Mouse (Mus musculus) liver, adult 2 months (tissue): ENCODE results near the gene 9330161L09Rik. TPM values are rescaled to one million over a fixed set of nuclear protein-coding genes. Genes with fewer than 3 reads are reported as not detected.

Experiments
- DNase-seq: peaks from one replicate; pipeline ENCODE4 v3.0.0-alpha.2; 2011; ENCODE audit warnings: low read depth, low spot score; ENCODE audit errors: extremely low read depth
- H3K27ac ChIP-seq: fragments of 200-500 bp; replicated peaks from 2 replicates; pipeline ENCODE4 v1.5.1; 2012; ENCODE audit warnings: low read depth, mild to moderate bottlenecking, control low read depth, inconsistent platforms, low read length; ENCODE audit not compliant: insufficient read depth
- H3K27me3 ChIP-seq: fragments of 200-500 bp; 2 replicates; pipeline ENCODE4 v1.6.1; 2012; ENCODE audit warnings: mild to moderate bottlenecking, moderate library complexity, low read length, inconsistent platforms; ENCODE audit not compliant: control insufficient read depth, insufficient read depth
- H3K36me3 ChIP-seq: fragments of 200-500 bp; 2 replicates; pipeline ENCODE4 v1.6.1; 2012; ENCODE audit warnings: low read length, inconsistent platforms; ENCODE audit not compliant: control insufficient read depth, insufficient read depth
- H3K4me1 ChIP-seq: fragments of 200-500 bp; 2 replicates; pipeline ENCODE4 v1.6.1; 2011; ENCODE audit warnings: low read length; ENCODE audit not compliant: control insufficient read depth, insufficient read depth
- H3K4me3 ChIP-seq: fragments of 200-500 bp; 2 replicates; pipeline ENCODE4 v1.5.1; 2011; ENCODE audit warnings: low read depth, mild to moderate bottlenecking, control low read depth, low read length, moderate library complexity; ENCODE audit not compliant: insufficient read depth
- H3K79me2 ChIP-seq: fragments of 200-500 bp; 2 replicates; pipeline ENCODE4 v1.6.1; 2012; ENCODE audit warnings: inconsistent platforms, mild to moderate bottlenecking, low read length, moderate library complexity; ENCODE audit not compliant: control insufficient read depth, insufficient read depth
- H3K9ac ChIP-seq: fragments of 200-500 bp; 2 replicates; pipeline ENCODE4 v1.6.1; 2012; ENCODE audit warnings: low read depth, mild to moderate bottlenecking, control low read depth, inconsistent platforms, low read length
- CTCF ChIP-seq: fragments of 200-500 bp; IDR thresholded peaks from 2 replicates; pipeline ENCODE4 v1.5.1; 2011; ENCODE audit warnings: low read depth, low read length, control low read depth
- POLR2A ChIP-seq: fragments of 200-500 bp; IDR thresholded peaks from 2 replicates; pipeline ENCODE4 v1.6.1; 2011; ENCODE audit warnings: low read length, control low read depth; ENCODE audit not compliant: insufficient read depth; ENCODE audit errors: extremely low read depth
- WGBS: fragments of 180-500 bp; shearing (Covaris S2); methylation state at CpG from one replicate; pipeline ENCODE4 v1.1.7; 2018; 5-methylcytosine and 5-hydroxymethylcytosine counted together
- polyA plus RNA-seq: library from polyadenylated mRNA; depleted of rRNA; stranded (reverse); fragments of >200 nt; gene quantifications from 2 replicates; pipeline ENCODE4 v1.2.3, GENCODE M21; 2012; rRNA removed
- total RNA-seq: library from RNA; depleted of rRNA; stranded (reverse); fragments of >200 nt; gene quantifications from 2 replicates; pipeline ENCODE4 v1.2.3, GENCODE M21; 2014; rRNA removed

Gene 9330161L09Rik
- total and polyA plus RNA-seq, 2 experiments: 0.20 to 0.46 TPM

DNA sequence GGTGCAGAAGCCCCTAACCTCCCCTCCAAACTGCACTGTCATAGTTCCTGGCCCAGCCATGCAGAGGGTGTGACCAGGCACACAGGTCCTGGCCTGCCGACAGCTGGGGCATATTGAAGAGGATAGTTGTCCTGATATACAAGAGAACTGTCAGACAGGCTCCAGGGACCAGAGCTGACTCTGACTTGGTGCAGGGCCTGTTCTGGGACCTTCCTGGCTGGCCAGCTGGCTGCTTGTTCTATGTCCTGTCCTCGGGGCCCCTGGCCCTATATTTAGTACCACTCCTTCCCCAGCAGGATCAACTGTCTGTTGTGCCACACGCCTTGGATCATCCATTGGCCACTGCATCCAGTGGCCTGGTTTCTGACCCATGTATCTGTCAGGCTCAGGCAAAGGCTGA lies 45.3 kb downstream of the 9330161L09Rik start:
- TF ChIP-seq CTCF (no peak), POLR2A (no peak)
- 63% methylated on average over 3 of the region's 3 CpGs for WGBS

DNA sequence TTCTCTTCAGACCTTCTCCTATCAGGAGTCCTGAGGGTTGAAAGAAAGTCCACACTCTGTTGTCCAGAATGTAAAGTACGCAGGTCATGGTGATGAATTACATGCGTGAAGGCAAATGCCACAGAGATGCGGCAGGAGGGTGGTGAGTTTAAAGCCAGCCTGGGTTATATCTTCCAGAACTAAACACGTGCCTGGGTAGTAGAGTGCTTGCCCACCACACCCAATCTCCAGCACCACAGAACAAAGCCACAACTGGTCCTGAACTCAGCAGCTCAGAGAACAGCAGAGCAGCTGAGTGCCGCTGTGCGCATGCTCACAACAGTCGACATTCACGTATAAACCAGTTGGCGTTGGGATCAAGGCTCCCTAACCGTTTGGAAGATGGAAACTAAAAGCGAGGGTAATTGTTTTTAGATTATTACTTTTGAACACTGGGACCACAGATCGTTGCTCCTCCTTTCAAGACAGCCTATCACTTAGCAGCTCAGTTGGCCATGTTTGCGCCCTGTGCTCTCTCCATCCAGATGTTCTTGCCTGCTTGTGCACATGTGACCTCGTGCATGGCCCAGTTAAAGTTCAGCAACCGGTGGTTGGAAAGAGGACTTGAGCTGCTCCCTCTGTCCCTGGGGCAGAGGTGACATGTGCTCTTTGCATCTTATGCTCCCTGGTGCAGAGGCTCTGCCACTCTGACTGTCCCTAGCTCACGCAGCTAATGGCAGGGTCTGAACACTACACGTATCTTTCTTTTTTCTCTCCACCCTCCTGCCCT lies 45.9 kb downstream of the 9330161L09Rik start:
- Histone ChIP-seq H3K4me3 (no peak overlapping the region), H3K27ac (no peak overlapping the region), H3K27me3 (no peaks in the 10 kb centered on the region), H3K4me1 (no peaks in the 10 kb centered on the region), H3K9ac (no peak overlapping the region), H3K79me2 (no peaks in the 10 kb centered on the region), H3K36me3 (no peaks in the 10 kb centered on the region)
- TF ChIP-seq CTCF: no peak
- TF ChIP-seq POLR2A: no peak
- peak; percentile 80 for DNase-seq
- 79% methylated on average over 17 of the region's 17 CpGs for WGBS

More for the DNA sequence above, 45.3 kb downstream of the 9330161L09Rik start:
- Histone ChIP-seq H3K4me3 (no peak overlapping the region), H3K9ac (no peak overlapping the region), H3K4me1 (no peaks in the 10 kb centered on the region), H3K36me3 (no peaks in the 10 kb centered on the region), H3K27me3 (no peaks in the 10 kb centered on the region), H3K27ac (no peak overlapping the region), H3K79me2 (no peaks in the 10 kb centered on the region)
- DNase-seq: no peak

DNA sequence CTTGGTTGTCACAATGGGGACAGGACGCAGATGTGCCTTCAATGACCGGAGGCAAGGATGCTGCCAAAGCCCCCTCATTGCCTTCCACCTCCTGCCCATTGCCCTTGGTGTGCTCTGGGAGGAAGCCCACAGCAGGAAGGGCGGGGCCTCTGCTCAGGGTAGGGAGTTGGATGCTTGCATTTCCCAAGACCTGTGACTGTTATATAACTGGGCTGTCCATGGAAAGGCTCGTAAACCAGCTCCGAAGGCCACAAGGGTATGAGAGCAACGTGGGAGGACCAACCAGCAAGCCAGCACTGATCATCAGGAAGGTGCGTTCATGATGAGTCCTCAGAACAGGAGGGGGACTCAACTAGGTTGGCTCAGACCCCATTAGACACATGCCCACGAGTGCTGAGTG lies 46.8 kb downstream of the 9330161L09Rik start:
- no peak overlapping the region for H3K9ac ChIP-seq
- H3K27me3 ChIP-seq: no peaks in the 10 kb centered on the region
- no peak for DNase-seq
- TF ChIP-seq CTCF (no peak), POLR2A (no peak)
- H3K79me2 ChIP-seq: no peaks in the 10 kb centered on the region
- WGBS: 82% methylated on average over 8 of the region's 8 CpGs
- no peak overlapping the region for H3K4me3 ChIP-seq
- H3K4me1 ChIP-seq: no peaks in the 10 kb centered on the region
- no peaks in the 10 kb centered on the region for H3K36me3 ChIP-seq
- no peak overlapping the region for H3K27ac ChIP-seq

DNA sequence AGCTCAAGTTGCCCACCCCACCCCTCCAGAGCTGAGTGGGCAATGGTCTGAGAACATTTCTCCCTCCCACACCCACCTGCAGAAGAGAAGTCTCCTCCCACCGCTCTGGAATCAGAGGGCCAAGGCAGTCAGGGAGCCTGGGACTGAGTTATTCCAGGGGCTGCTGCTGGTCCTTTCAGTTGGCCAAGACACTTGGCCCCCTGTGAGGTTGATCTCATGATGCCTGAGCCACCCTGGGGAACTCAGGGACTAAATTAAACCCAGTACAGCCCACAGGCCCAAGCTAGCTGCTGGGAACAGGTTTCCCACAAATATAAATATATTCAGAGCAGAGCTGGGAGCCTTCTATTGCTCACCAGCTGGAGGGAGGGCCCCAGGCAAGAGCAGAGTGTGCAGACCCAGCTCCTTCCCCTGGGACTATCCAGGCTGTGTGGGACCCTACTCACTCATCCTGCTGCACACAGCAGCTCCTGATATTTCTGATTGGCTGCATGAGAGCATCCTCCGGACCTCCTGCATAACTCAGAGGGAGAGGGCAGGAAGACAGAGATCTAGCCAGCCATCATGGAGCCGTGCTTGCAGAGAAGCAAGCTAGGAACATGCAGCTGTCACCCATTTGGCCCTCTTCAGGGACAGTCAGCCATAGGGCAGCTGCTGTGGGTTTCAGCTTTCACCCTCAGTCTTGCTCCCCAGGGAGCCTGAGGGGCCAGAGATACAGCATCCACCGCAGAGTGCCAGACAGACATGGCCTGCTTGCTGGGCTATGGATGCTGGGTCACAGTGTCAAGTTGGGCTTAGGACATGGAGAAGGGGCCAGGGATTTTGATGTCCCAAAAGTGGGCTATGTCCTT lies 48.4 kb downstream of the 9330161L09Rik start:
- H3K27me3 ChIP-seq: no peaks in the 10 kb centered on the region
- no peak overlapping the region for H3K9ac ChIP-seq
- H3K4me1 ChIP-seq: no peaks in the 10 kb centered on the region
- TF ChIP-seq CTCF: no peak
- H3K4me3 ChIP-seq: no peak overlapping the region
- WGBS: 66% methylated on average over 4 of the region's 4 CpGs
- no peak for DNase-seq
- no peak overlapping the region for H3K27ac ChIP-seq
- no peaks in the 10 kb centered on the region for H3K36me3 ChIP-seq
- no peaks in the 10 kb centered on the region for H3K79me2 ChIP-seq

DNA sequence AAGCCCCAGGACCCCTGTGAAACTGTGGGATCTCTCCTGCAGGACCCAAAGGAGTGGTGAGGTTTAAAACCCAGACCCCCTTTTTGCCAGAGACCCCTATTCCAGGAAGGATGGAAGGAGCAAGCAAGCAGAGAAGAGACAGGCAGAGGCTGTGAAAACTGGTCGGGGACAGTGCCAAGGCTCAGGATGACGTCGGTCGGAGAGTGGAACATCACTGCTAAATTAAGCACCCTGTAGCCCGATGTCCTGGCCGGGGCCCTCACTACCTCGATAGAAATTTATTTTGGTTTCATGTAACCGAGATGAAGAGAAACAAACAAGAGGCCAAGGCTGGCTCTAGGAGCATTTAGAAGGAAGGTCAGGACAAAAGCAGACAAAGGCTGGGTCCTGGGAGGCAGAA lies 49.4 kb downstream of the 9330161L09Rik start:
- WGBS: 76% methylated on average over 8 of the region's 8 CpGs
- Histone ChIP-seq H3K27ac (no peak overlapping the region), H3K27me3 (no peaks in the 10 kb centered on the region), H3K79me2 (no peaks in the 10 kb centered on the region), H3K36me3 (no peaks in the 10 kb centered on the region), H3K4me1 (no peaks in the 10 kb centered on the region), H3K9ac (no peak overlapping the region), H3K4me3 (no peak overlapping the region)
- DNase-seq: no peak
- TF ChIP-seq CTCF (no peak), POLR2A (no peak)

Other genes starting within 250 kb of the 9330161L09Rik start
- gene Prima1, start 165.7 kb downstream of the 9330161L09Rik start, total RNA-seq: not detected in 2 replicates
- gene Prima1, start 165.7 kb downstream of the 9330161L09Rik start, polyA plus RNA-seq: not detected in 2 replicates
- not detected in 2 replicates for gene Fam181a, start 96.8 kb downstream of the 9330161L09Rik start, total RNA-seq
- not detected in 2 replicates for gene Fam181a, start 96.8 kb downstream of the 9330161L09Rik start, polyA plus RNA-seq
- gene Asb2, start 51.8 kb downstream of the 9330161L09Rik start, total RNA-seq: 2.7 and 3.6 TPM in 2 replicates
- 5.6 TPM in 2 replicates for gene Asb2, start 51.8 kb downstream of the 9330161L09Rik start, polyA plus RNA-seq
- 1.3 and 1.7 TPM in 2 replicates for gene Otub2, start 19.1 kb downstream of the 9330161L09Rik start, total RNA-seq
- gene Otub2, start 19.1 kb downstream of the 9330161L09Rik start, polyA plus RNA-seq: 2.1 and 2.5 TPM in 2 replicates
- 22.8 and 24.4 TPM in 2 replicates for gene Ddx24, start 18.0 kb upstream of the 9330161L09Rik start, total RNA-seq
- 15.6 and 19.0 TPM in 2 replicates for gene Ddx24, start 18.0 kb upstream of the 9330161L09Rik start, polyA plus RNA-seq
- 126 and 149 TPM in 2 replicates for gene Ifi27, start 26.4 kb upstream of the 9330161L09Rik start, total RNA-seq
- 157 and 288 TPM in 2 replicates for gene Ifi27, start 26.4 kb upstream of the 9330161L09Rik start, polyA plus RNA-seq
- gene Ifi27l2a, start 35.9 kb upstream of the 9330161L09Rik start, total RNA-seq: 38.3 and 72.7 TPM in 2 replicates
- 28.5 and 68.1 TPM in 2 replicates for gene Ifi27l2a, start 35.9 kb upstream of the 9330161L09Rik start, polyA plus RNA-seq
- gene Ifi27l2b, start 49.4 kb upstream of the 9330161L09Rik start, total RNA-seq: 6.3 and 10.0 TPM in 2 replicates
- gene Ifi27l2b, start 49.4 kb upstream of the 9330161L09Rik start, polyA plus RNA-seq: 2.7 and 7.4 TPM in 2 replicates
- 5.8 and 6.5 TPM in 2 replicates for gene Ppp4r4, start 124.5 kb upstream of the 9330161L09Rik start, total RNA-seq
- 1.3 and 1.8 TPM in 2 replicates for gene Ppp4r4, start 124.5 kb upstream of the 9330161L09Rik start, polyA plus RNA-seq
- gene Serpina10, start 223.6 kb upstream of the 9330161L09Rik start, total RNA-seq: 204 and 223 TPM in 2 replicates
- gene Serpina10, start 223.6 kb upstream of the 9330161L09Rik start, polyA plus RNA-seq: 74.7 and 83.9 TPM in 2 replicates
- gene Serpina6, start 249.4 kb upstream of the 9330161L09Rik start, total RNA-seq: 256 and 388 TPM in 2 replicates
- gene Serpina6, start 249.4 kb upstream of the 9330161L09Rik start, polyA plus RNA-seq: 227 and 246 TPM in 2 replicates